Mouse (Mus musculus): Measurements from ENCODE around the gene Xlr4b.
"Not testable (repeated sequence)": the region's sequence is repeated elsewhere in the genome, so short reads cannot be mapped to it uniquely, and the experiment has no call there.

Xlr4b gene

DNA sequence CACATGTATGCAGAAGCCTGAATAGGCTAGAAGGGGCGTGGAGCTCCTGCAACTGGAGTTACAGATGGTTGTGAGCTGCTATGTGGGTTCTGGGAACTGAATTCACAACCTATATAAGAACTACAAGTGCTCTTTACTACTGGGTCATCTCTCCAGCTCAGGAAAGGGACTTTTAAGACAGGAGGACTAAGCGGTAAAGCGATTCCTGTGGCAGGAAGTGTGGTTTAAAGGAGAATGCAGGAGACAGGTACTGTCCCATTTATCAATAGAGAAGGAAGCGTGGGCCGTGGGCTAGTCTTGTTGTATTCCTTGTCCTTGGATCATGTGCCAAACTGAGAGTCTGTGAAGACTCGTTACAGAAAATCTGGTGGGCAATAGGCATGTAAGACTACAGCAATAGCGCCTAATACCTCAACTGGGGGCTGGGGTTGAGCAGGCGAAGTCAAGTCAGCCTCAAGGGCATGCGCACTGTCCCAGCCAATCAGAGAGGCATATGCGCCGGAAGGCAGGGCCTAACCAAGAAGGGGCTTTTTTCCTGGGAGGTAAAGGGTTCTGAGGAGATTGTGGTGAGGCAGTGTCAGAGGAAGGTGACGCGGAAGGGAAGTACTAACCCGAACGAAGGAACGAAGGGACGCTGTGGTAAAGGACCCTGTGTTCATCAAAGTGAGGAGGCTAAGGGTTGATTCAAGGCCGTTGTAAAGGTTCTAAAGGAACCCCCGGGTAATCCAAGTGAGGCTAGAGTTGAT lies at the start of gene Xlr4b:
Gene Xlr4b, plus strand, starts transcription at position 515 of the 746 bp plus-strand sequence.
- DNase-seq (ENCODE audit: low read depth): peak; percentile 27

DNA sequence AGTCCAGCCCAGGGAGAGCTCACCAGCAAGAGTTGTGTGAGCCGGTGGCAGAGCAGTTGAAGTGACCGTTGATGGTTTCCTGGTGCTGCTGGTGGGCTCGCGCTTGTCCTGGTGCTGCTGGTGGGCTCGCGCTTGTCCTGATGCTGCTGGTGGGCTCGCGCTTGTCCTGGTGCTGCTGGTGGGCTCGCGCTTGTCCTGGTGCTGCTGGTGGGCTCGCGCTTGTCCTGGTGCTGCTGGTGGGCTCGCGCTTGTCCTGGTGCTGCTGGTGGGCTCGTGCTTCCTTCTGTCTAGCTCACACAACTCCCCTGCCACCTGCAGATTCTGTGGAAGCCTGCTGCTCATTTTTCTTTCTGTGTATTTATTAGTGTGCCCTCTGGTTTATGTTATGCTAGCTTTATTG lies 37.2 kb upstream of the Xlr4b start, which contains the start of gene Spin2d:
Gene Spin2d, minus strand, starts transcription at position 101 of the 400 bp plus-strand sequence.
- not testable (repeated sequence) for DNase-seq (ENCODE audit: low read depth)

- DNase-seq (ENCODE audit: low read depth): peak; percentile 26
Observed at GRCm38 (mm10) chrX:73191934-73192333, 22.2 kb upstream of the Xlr4b start, which contains the start of gene Xlr3b. TSS of gene Xlr3b (plus strand) at chrX:73192207.

DNA sequence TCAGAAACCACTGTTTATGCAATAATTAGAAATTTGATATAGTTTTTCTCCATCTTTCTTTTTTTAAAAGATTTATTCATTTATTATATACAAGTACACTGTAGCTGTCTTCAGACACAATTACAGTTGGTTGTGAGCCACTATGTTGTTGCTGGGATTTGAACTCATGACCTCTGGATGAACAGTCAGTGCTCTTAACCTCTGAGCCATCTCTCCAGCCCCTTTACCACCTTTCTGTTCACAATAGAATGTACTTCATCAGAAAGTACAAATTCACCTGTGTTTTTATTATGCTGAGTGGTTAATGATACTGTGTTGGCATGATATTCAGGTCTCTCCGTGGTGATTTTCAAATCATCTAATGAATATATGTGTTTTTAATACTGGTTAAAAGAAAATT lies 11.2 kb downstream of the Xlr4b start:
- no peak for DNase-seq (ENCODE audit: low read depth)

GRCm38 (mm10) chrX:73227914-73228605 lies 13.9 kb downstream of the Xlr4b start, which contains the start of gene F8a:
TSS of gene F8a (plus strand) at chrX:73228291.
- peak; percentile 90 for DNase-seq (ENCODE audit: low read depth)

GRCm38 (mm10) chrX:73228606-73229214 lies 14.6 kb downstream of the Xlr4b start:
- peak; percentile 71 for DNase-seq (ENCODE audit: low read depth)

- DNase-seq (ENCODE audit: low read depth): no peak
Observed at GRCm38 (mm10) chrX:73229288-73229687, 15.2 kb downstream of the Xlr4b start.

GRCm38 (mm10) chrX:73242821-73243325 lies 28.7 kb downstream of the Xlr4b start, which contains the start of gene Xlr4c:
TSS of gene Xlr4c (minus strand) at chrX:73243130.
- not testable (repeated sequence) for DNase-seq (ENCODE audit: low read depth)

- not testable (repeated sequence) for DNase-seq (ENCODE audit: low read depth)
Observed at GRCm38 (mm10) chrX:73262428-73262827, 48.3 kb downstream of the Xlr4b start.

- DNase-seq (ENCODE audit: low read depth): not testable (repeated sequence)
Observed at GRCm38 (mm10) chrX:73265270-73265669, 51.1 kb downstream of the Xlr4b start, which contains the start of gene Xlr3c. TSS of gene Xlr3c (minus strand) at chrX:73265390.

Measured in naive thymus-derived CD4-positive, alpha-beta T cell, adult 2 months (primary cell).